23 mouse cellular contexts compared by ENCODE assay signal in the genomic region with DNA sequence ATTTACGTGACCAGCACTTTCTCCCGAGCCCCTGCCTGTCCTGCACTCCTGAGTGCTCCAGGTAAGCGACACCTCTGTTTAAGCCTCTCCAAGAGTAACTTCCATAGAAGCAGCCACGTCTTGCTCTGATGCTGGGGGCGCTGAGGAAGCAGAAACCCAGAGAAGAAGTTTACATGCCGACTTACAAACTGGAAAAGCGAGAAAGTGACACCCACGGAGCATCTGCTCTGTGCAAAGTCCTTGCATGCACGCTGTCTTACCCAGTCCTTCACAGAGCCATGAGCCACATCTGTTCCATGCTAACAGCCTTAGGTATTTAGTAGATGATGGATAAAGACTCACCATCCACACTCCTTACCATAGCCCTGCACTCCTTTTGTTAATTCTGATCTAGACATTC. TPM values are rescaled to one million over a fixed set of nuclear protein-coding genes. Genes with fewer than 3 reads are reported as not detected.
A peak's percentile ranks its signal among the peaks of the same experiment; 100 is the strongest.
DNase-seq lines count a peak whose midpoint lies in the region; TF ChIP-seq lines count a peak whose summit lies in the region.
"Had no signal": no experiment of that assay in that cellular context is flagged by ENCODE, and none has a peak within 500 bp of the region (broad histone marks: within the 10 kb centered on the region; RNA-seq: fewer than 3 reads in every experiment).

No protein-coding gene starts in this region.

- DNase-seq in right cerebral cortex, adult 18-20 months = peak; percentile 90
- DNase-seq in right cerebral cortex, postnatal 4 days = no peak
- DNase-seq in left cerebral cortex, adult 2 months (ENCODE audit: extremely low spot score in 1 of 2, low spot score in 2 of 2) = peak; percentile 65 to 75
- peak; percentile 64 to 82 for DNase-seq in right cerebral cortex, postnatal 10 days (ENCODE audit: low spot score in 2 of 2)
- no peak for DNase-seq in retina, embryonic 14.5 days (ENCODE audit: low spot score)
- DNase-seq in midbrain, embryonic 10.5 days (ENCODE audit: low spot score) = no peak
- no peak for DNase-seq in forebrain, embryonic 10.5 days (ENCODE audit: extremely low spot score, low spot score)
- DNase-seq: cerebellum, adult 8-10 months; heart, postnatal 10 days; kidney, adult 18-20 months; layer of hippocampus, postnatal 36 days; lung, adult 18-20 months; lung, postnatal 14 days; midbrain, embryonic 14.5 days; thymus, postnatal 36 days had no signal

- TF ChIP-seq CTCF in left cerebral cortex, adult 2 months (IDR thresholded peaks at IDR 0.05) = no peak

- intact Hi-C loops in left cerebral cortex, adult 2 months (cut with DNase I) = loop anchor here (1.0 to 2.0 kb wide), 2 partner anchors 29 to 35 kb away; no protein-coding TSS in a partner anchor

- no peaks in the 10 kb centered on the region for H3K36me3 ChIP-seq in midbrain, embryonic 10.5 days
- H3K36me3 ChIP-seq in forebrain, embryonic 10.5 days (replicated peaks) = no peaks in the 10 kb centered on the region
- H3K36me3 ChIP-seq: embryonic facial prominence, embryonic 10.5 days; forebrain, embryonic 12.5 days; heart, embryonic 10.5 days; hindbrain, embryonic 12.5 days had no signal

- H3K9me3 ChIP-seq in midbrain, embryonic 10.5 days (replicated peaks) = no peaks in the 10 kb centered on the region
- H3K9me3 ChIP-seq in forebrain, embryonic 10.5 days = no peaks in the 10 kb centered on the region
- H3K9me3 ChIP-seq: embryonic facial prominence, embryonic 10.5 days; forebrain, embryonic 12.5 days; heart, embryonic 10.5 days; hindbrain, embryonic 12.5 days had no signal

- WGBS in midbrain, embryonic 10.5 days = 89% methylated on average over 9 of the region's 9 CpGs
- 90% methylated on average over 9 of the region's 9 CpGs for WGBS in forebrain, embryonic 10.5 days

- 0 out of 2 replicates have a peak, but pooled peaks cover 6% of the 10 kb centered on the region for H3K4me1 ChIP-seq in midbrain, embryonic 10.5 days
- peaks cover 24% of the 10 kb centered on the region for H3K4me1 ChIP-seq in forebrain, embryonic 10.5 days
- H3K4me1 ChIP-seq: heart, embryonic 10.5 days had no signal

- no peaks in the 10 kb centered on the region for H3K27me3 ChIP-seq in midbrain, embryonic 10.5 days (ENCODE audit: low read depth, poor library complexity, severe bottlenecking)
- no peaks in the 10 kb centered on the region for H3K27me3 ChIP-seq in forebrain, embryonic 10.5 days (ENCODE audit: poor library complexity, severe bottlenecking)
- H3K27me3 ChIP-seq: forebrain, embryonic 12.5 days; hindbrain, embryonic 12.5 days had no signal

- H3K4me3 ChIP-seq in left cerebral cortex, adult 2 months = no peak overlapping the region
- no peak overlapping the region for H3K4me3 ChIP-seq in midbrain, embryonic 10.5 days
- H3K4me3 ChIP-seq in forebrain, embryonic 10.5 days = no peak overlapping the region
- H3K4me3 ChIP-seq: embryonic facial prominence, embryonic 10.5 days; forebrain, embryonic 12.5 days; heart, embryonic 10.5 days; hindbrain, embryonic 12.5 days; myocyte had no signal

- no peak overlapping the region for H3K27ac ChIP-seq in left cerebral cortex, adult 2 months
- H3K27ac ChIP-seq in midbrain, embryonic 10.5 days (replicated peaks) = no peak overlapping the region
- H3K27ac ChIP-seq in forebrain, embryonic 10.5 days = no peak overlapping the region
- H3K27ac ChIP-seq: embryonic facial prominence, embryonic 10.5 days; forebrain, embryonic 12.5 days; heart, embryonic 10.5 days; hindbrain, embryonic 12.5 days; kidney, postnatal 0 days had no signal

RNA-seq across cellular contexts. Expression of gene Syt17, which starts 48.3 kb away (rescaled TPM):
- 10 to 100 TPM; 59.2 to 63.5 TPM for total RNA-seq in left cerebral cortex, adult 2 months (2021)
- polyA plus RNA-seq in midbrain, embryonic 10.5 days (2016; fragmentation: Nextera tagmentation; extraction: Ambion mirVana) = 2.0 and 3.0 TPM in 2 replicates
- 1.2 and 1.4 TPM in 2 replicates for polyA plus RNA-seq in forebrain, embryonic 10.5 days (2016; fragmentation: Nextera tagmentation; extraction: Ambion mirVana)
- total RNA-seq: liver, adult 2 months; megakaryocyte, adult 5-6 weeks had no signal
- polyA plus RNA-seq: liver, adult 2 months had no signal

Comparison
In these comparisons a context has a peak if more than half of its experiments do, and no peak if none do; other contexts are left out.
1. DNase-seq: peak in right cerebral cortex, adult 18-20 months (single experiment), left cerebral cortex, adult 2 months (2 of 2) and right cerebral cortex, postnatal 10 days (2 of 2); none in right cerebral cortex, postnatal 4 days (single experiment), retina, embryonic 14.5 days (single experiment), midbrain, embryonic 10.5 days (single experiment) and forebrain, embryonic 10.5 days (single experiment).